Mouse (Mus musculus) gastrocnemius, adult 2 months (tissue): Measurements from ENCODE around the gene Ifitm3. TPM values are rescaled to one million over a fixed set of nuclear protein-coding genes. Genes with fewer than 3 reads are reported as not detected.

Experiments
- DNase-seq: peaks from one replicate; pipeline ENCODE4 v3.0.0; 2022
- H3K27ac ChIP-seq: fragments of 200-600 bp; 2 replicates; pipeline ENCODE4 v1.8.1; 2022; ENCODE audit warnings: mild to moderate bottlenecking
- H3K4me3 ChIP-seq: fragments of 200-600 bp; 2 replicates; pipeline ENCODE4 v1.8.1; 2022; ENCODE audit warnings: mild to moderate bottlenecking, moderate library complexity
- CTCF ChIP-seq: fragments of 200-600 bp; IDR thresholded peaks from 2 replicates; pipeline ENCODE4 v1.8.1; 2022; ENCODE audit warnings: antibody characterized with exemption, mild to moderate bottlenecking, moderate library complexity
- intact Hi-C: fragments of 180-260 bp; cut with DNase I; formaldehyde crosslinking; loops from one replicate; pipeline ENCODE4 v1.15.1; 2025
- long read RNA-seq, 2 experiments: library from polyadenylated mRNA; stranded (forward); transcript quantifications; one replicate each; pipeline ENCODE4 v2.0.0; 2021
- total RNA-seq, 2 experiments: library from RNA; stranded (reverse); gene quantifications; 2 replicates each; pipeline ENCODE4 v1.2.3; 2021

Ifitm3 gene
- 10 to 100 TPM; 30.8 to 49.0 TPM for total RNA-seq
- long read RNA-seq, experiment 1, transcript Ifitm3-201 (2 exons, 678 nt), result major isoform, 18 of 19 reads
- long read RNA-seq, experiment 1, partial matches to known transcripts, result 1 of 19 reads
- long read RNA-seq, experiment 1, other reads (novel, unspliced or antisense), result 0 of 19 reads
- long read RNA-seq, experiment 2, transcript Ifitm3-201 (2 exons, 678 nt), result major isoform, 20 of 22 reads
- long read RNA-seq, experiment 2, partial matches to known transcripts, result 0 of 22 reads
- long read RNA-seq, experiment 2, other reads (novel, unspliced or antisense), result 2 of 22 reads

- peak; percentile 60 for DNase-seq
- TF ChIP-seq CTCF, result no peak
- H3K27ac ChIP-seq, result peak within 1 kb of the TSS; percentile 93
- H3K4me3 ChIP-seq, result peak within 1 kb of the TSS; percentile 77
- intact Hi-C loops, result loop anchor here (2.0 kb wide), 1 partner anchor 70 kb away; the partner anchor contains the start of gene Pgghg
These were observed at the start of gene Ifitm3 for GRCm38 (mm10) chr7:141010593-141010992. Ifitm3 (minus strand) TSS chr7:141010770.

GRCm38 (mm10) chr7:141059929-141060328 is 49.4 kb upstream of the Ifitm3 start:
- H3K4me3 ChIP-seq, result peak overlapping the region; percentile 70
- TF ChIP-seq CTCF, result no peak
- no peak for DNase-seq
- intact Hi-C loops, result no loop called here
- H3K27ac ChIP-seq, result no peak overlapping the region

- no peak for TF ChIP-seq CTCF
- no peak overlapping the region for H3K27ac ChIP-seq
- intact Hi-C loops, result no loop called here
These were observed 48.2 kb upstream of the Ifitm3 start for GRCm38 (mm10) chr7:141058601-141059341.

GRCm38 (mm10) chr7:141057541-141057940 is 47.0 kb upstream of the Ifitm3 start:
- DNase-seq, result no peak
- intact Hi-C loops, result no loop called here

More at GRCm38 (mm10) chr7:141058601-141059341, 48.2 kb upstream of the Ifitm3 start:
- no peak overlapping the region for H3K4me3 ChIP-seq
- no peak for DNase-seq

GRCm38 (mm10) chr7:141056976-141057375 is 46.4 kb upstream of the Ifitm3 start:
- no peak for DNase-seq
- Histone ChIP-seq H3K4me3 (no peak overlapping the region), H3K27ac (no peak overlapping the region)
- intact Hi-C loops, result no loop called here
- TF ChIP-seq CTCF, result no peak

More at GRCm38 (mm10) chr7:141057541-141057940, 47.0 kb upstream of the Ifitm3 start:
- no peak for TF ChIP-seq CTCF
- no peak overlapping the region for H3K27ac ChIP-seq
- no peak overlapping the region for H3K4me3 ChIP-seq

GRCm38 (mm10) chr7:141055785-141056184 is 45.2 kb upstream of the Ifitm3 start:
- intact Hi-C loops, result no loop called here
- Histone ChIP-seq H3K27ac (no peak overlapping the region), H3K4me3 (no peak overlapping the region)
- DNase-seq, result no peak
- no peak for TF ChIP-seq CTCF

- no peak overlapping the region for H3K27ac ChIP-seq
- TF ChIP-seq CTCF, result no peak
These were observed 41.9 kb upstream of the Ifitm3 start for GRCm38 (mm10) chr7:141052421-141052820.

GRCm38 (mm10) chr7:141052016-141052415 is 41.4 kb upstream of the Ifitm3 start:
- H3K27ac ChIP-seq, result no peak overlapping the region
- intact Hi-C loops, result no loop called here
- DNase-seq, result no peak
- TF ChIP-seq CTCF, result no peak
- no peak overlapping the region for H3K4me3 ChIP-seq

More at GRCm38 (mm10) chr7:141052421-141052820, 41.9 kb upstream of the Ifitm3 start:
- intact Hi-C loops, result no loop called here
- DNase-seq, result no peak
- H3K4me3 ChIP-seq, result no peak overlapping the region

- DNase-seq, result no peak
- intact Hi-C loops, result no loop called here
- Histone ChIP-seq H3K4me3 (no peak overlapping the region), H3K27ac (no peak overlapping the region)
- TF ChIP-seq CTCF, result no peak
These were observed 40.6 kb upstream of the Ifitm3 start for GRCm38 (mm10) chr7:141051060-141051685.

- Histone ChIP-seq H3K4me3 (no peak overlapping the region), H3K27ac (peak overlapping the region; percentile 95)
- intact Hi-C loops, result no loop called here
- no peak for TF ChIP-seq CTCF
- DNase-seq, result no peak
These were observed 38.8 kb upstream of the Ifitm3 start for GRCm38 (mm10) chr7:141049326-141049725.

GRCm38 (mm10) chr7:141048226-141049218 is 38.0 kb upstream of the Ifitm3 start:
- Histone ChIP-seq H3K27ac (peak overlapping the region; percentile 95), H3K4me3 (peak overlapping the region; percentile 71)
- DNase-seq, result peak; percentile 94
- intact Hi-C loops, result loop anchor here (1.0 kb wide), 4 partner anchors 39 to 204 kb away; no protein-coding TSS in a partner anchor
- TF ChIP-seq CTCF, result peak; percentile 81
